Mouse (Mus musculus) adrenal gland, postnatal 14 days (tissue): ENCODE measurements around the gene Zdhhc18. TPM values are rescaled to one million over a fixed set of nuclear protein-coding genes. Genes with fewer than 3 reads are reported as not detected.
A peak's percentile ranks its signal among the peaks of the same experiment; 100 is the strongest.
"Not testable (repeated sequence)": the region's sequence is repeated elsewhere in the genome, so short reads cannot be mapped to it uniquely, and the experiment has no call there.

Experiments
- DNase-seq: peaks from one replicate; pipeline ENCODE4 v3.0.0; 2021; ENCODE audit warnings: mixed read lengths
- total RNA-seq: library from RNA; stranded (reverse); gene quantifications from 2 replicates; pipeline ENCODE4 v1.2.3, GENCODE M21; 2021

Gene Zdhhc18
- total RNA-seq, 1 experiment from 2014 or later = 16.9 TPM

- no peak for DNase-seq
These were observed 15.2 kb upstream of the Zdhhc18 start for GRCm38 (mm10) chr4:133665118-133665517.

GRCm38 (mm10) chr4:133662945-133663344, 13.0 kb upstream of the Zdhhc18 start:
- DNase-seq = no peak

- DNase-seq = no peak
These were observed 12.5 kb upstream of the Zdhhc18 start for GRCm38 (mm10) chr4:133662421-133662820.

GRCm38 (mm10) chr4:133660193-133661155, 10.5 kb upstream of the Zdhhc18 start:
- peak; percentile 92 for DNase-seq

- DNase-seq = peak; percentile 63
These were observed 9.7 kb upstream of the Zdhhc18 start for GRCm38 (mm10) chr4:133659497-133660192.

GRCm38 (mm10) chr4:133658729-133659128, 8.8 kb upstream of the Zdhhc18 start:
- no peak for DNase-seq

- no peak for DNase-seq
These were observed 8.0 kb upstream of the Zdhhc18 start for GRCm38 (mm10) chr4:133657829-133658458.

- DNase-seq = no peak
These were observed 7.0 kb upstream of the Zdhhc18 start for GRCm38 (mm10) chr4:133656997-133657396.

- no peak for DNase-seq
These were observed 6.3 kb upstream of the Zdhhc18 start for GRCm38 (mm10) chr4:133656294-133656693.

GRCm38 (mm10) chr4:133654070-133654469, 4.1 kb upstream of the Zdhhc18 start:
- DNase-seq = not testable (repeated sequence)

- no peak for DNase-seq
These were observed 2.8 kb upstream of the Zdhhc18 start for GRCm38 (mm10) chr4:133652746-133653145.

- peak; percentile 63 for DNase-seq
These were observed 2.0 kb upstream of the Zdhhc18 start for GRCm38 (mm10) chr4:133651986-133652385.

GRCm38 (mm10) chr4:133651445-133651844, 1.5 kb upstream of the Zdhhc18 start:
- DNase-seq = peak; percentile 42

GRCm38 (mm10) chr4:133649464-133649863, 490 bp downstream of the Zdhhc18 start:
- not testable (repeated sequence) for DNase-seq

GRCm38 (mm10) chr4:133645680-133646079, 4.3 kb downstream of the Zdhhc18 start:
- no peak for DNase-seq

GRCm38 (mm10) chr4:133645195-133645594, 4.8 kb downstream of the Zdhhc18 start:
- DNase-seq = no peak

GRCm38 (mm10) chr4:133634043-133634410, 15.9 kb downstream of the Zdhhc18 start:
- no peak for DNase-seq

- DNase-seq = peak; percentile 94
These were observed 16.5 kb downstream of the Zdhhc18 start for GRCm38 (mm10) chr4:133633332-133634042.

- peak; percentile 25 for DNase-seq
These were observed 17.2 kb downstream of the Zdhhc18 start for GRCm38 (mm10) chr4:133632483-133633327.

- no peak for DNase-seq
These were observed 18.1 kb downstream of the Zdhhc18 start for GRCm38 (mm10) chr4:133631769-133632411.
